9 mouse cellular contexts compared by ENCODE assay signal in the genomic region with DNA sequence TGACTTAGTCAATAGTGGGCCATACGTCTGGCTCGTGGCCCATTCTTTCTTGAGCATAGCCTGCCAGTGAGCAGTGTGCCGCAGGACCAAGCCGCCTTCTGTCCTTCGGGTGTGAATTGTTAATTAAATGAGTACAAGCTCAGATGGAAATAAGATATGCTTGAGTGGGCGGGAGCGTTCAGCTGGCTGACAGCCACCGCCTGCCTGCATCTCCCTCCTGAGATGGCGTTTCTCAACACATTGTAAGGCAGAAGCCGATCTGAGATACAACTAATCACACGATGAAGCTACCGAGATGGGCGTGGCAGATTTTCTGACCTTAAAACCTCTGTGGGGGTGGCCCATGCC. TPM values are rescaled to one million over a fixed set of nuclear protein-coding genes. Genes with fewer than 3 reads are reported as not detected.
DNase-seq lines count a peak whose midpoint lies in the region; ATAC-seq lines count a peak whose summit lies in the region.
"Had no signal": no experiment of that assay in that cellular context is flagged by ENCODE, and none has a peak within 500 bp of the region (broad histone marks: within the 10 kb centered on the region; RNA-seq: fewer than 3 reads in every experiment).

No protein-coding gene starts in this region.

- 0 out of 2 replicates have a peak, but pooled peaks cover 3% of the 10 kb centered on the region for H3K27me3 ChIP-seq in forebrain, embryonic 13.5 days
- no peaks in the 10 kb centered on the region for H3K27me3 ChIP-seq in kidney, embryonic 14.5 days (ENCODE audit: control insufficient read depth, insufficient read depth, low read length)

- peak; percentile 73 for DNase-seq in brain, adult 2 months (ENCODE audit: low read depth, low spot score)
- peak; percentile 49 to 72 for DNase-seq in left cerebral cortex, postnatal 36 days (ENCODE audit: low spot score in 2 of 2)
- DNase-seq in thymus, postnatal 25 days = no peak
- no peak for DNase-seq in heart, postnatal 25 days (ENCODE audit: low spot score)

- H3K4me1 ChIP-seq in forebrain, embryonic 13.5 days = peaks cover 14% of the 10 kb centered on the region
- 0 out of 2 replicates have a peak, but pooled peaks cover 5% of the 10 kb centered on the region for H3K4me1 ChIP-seq in kidney, embryonic 14.5 days (ENCODE audit: control insufficient read depth, insufficient read depth, low read length)

- WGBS in forebrain, embryonic 13.5 days = 25% methylated on average over 13 of the region's 13 CpGs
- WGBS in kidney, embryonic 14.5 days = 56% methylated on average over 13 of the region's 13 CpGs

- no peaks in the 10 kb centered on the region for H3K9me3 ChIP-seq in forebrain, embryonic 13.5 days (replicated peaks)
- H3K9me3 ChIP-seq in kidney, embryonic 14.5 days (ENCODE audit: control insufficient read depth, low read length) = no peaks in the 10 kb centered on the region

- H3K36me3 ChIP-seq in forebrain, embryonic 13.5 days (ENCODE audit: poor library complexity, severe bottlenecking) = no peaks in the 10 kb centered on the region
- H3K36me3 ChIP-seq in kidney, embryonic 14.5 days (ENCODE audit: control insufficient read depth, insufficient read depth, low read length) = no peaks in the 10 kb centered on the region

- peak overlapping the region; percentile 22; the same call in 1 of the 2 replicates for H3K27ac ChIP-seq in forebrain, embryonic 13.5 days
- H3K27ac ChIP-seq in kidney, embryonic 14.5 days (ENCODE audit: low read depth, low read length) = no peak overlapping the region

- H3K4me3 ChIP-seq in forebrain, embryonic 13.5 days = no peak overlapping the region
- no peak overlapping the region for H3K4me3 ChIP-seq in kidney, embryonic 14.5 days (ENCODE audit: low read length)
- H3K4me3 ChIP-seq: myocyte had no signal

- H3K4me2 ChIP-seq in forebrain, embryonic 13.5 days = peak overlapping the region; percentile 37
- H3K4me2 ChIP-seq in kidney, embryonic 14.5 days (replicated peaks; ENCODE audit: low read depth, low read length) = no peak overlapping the region

- ATAC-seq in forebrain, embryonic 13.5 days = peak; percentile 91
- ATAC-seq in kidney, embryonic 14.5 days (ENCODE audit: low FRiP score, low TSS enrichment) = peak; percentile 48; the same call in 1 of the 2 replicates
- no peak for ATAC-seq in activated CD4-positive, CD25-positive, alpha-beta regulatory T cell, adult 4 months
- no peak for ATAC-seq in erythroid progenitor cell, adult 5-6 weeks (replicated peaks; ENCODE audit: low FRiP score, poor library complexity, severe bottlenecking)

- H3K9ac ChIP-seq in forebrain, embryonic 13.5 days = no peak overlapping the region
- no peak overlapping the region for H3K9ac ChIP-seq in kidney, embryonic 14.5 days (ENCODE audit: low read depth, low read length)

- intact Hi-C loops in left cerebral cortex, postnatal 36 days (cut with DNase I) = no loop called here
- intact Hi-C loops in heart, postnatal 25 days (cut with DNase I) = no loop called here

RNA-seq across cellular contexts. Expression of a gene that starts 17.8 kb away (rescaled TPM):
- 4.3 and 4.7 TPM in 2 replicates for polyA plus RNA-seq in forebrain, embryonic 13.5 days (2015; fragmentation: Nextera tagmentation; extraction: Ambion mirVana)
- 21.8 and 28.9 TPM in 2 replicates for polyA plus RNA-seq in kidney, embryonic 14.5 days (2014; fragmentation: Nextera tagmentation; extraction: Ambion mirVana)
- total RNA-seq in left cerebral cortex, postnatal 36 days (2021) = 1 to 10 TPM; 7.5 to 8.1 TPM
- 10 to 100 TPM; 19.3 to 23.3 TPM for polyA plus RNA-seq in activated CD4-positive, CD25-positive, alpha-beta regulatory T cell, adult 4 months (2017; shearing (Covaris generic))
- total RNA-seq in erythroid progenitor cell, adult 5-6 weeks (2015; ENCODE audit: low replicate concordance) = 3.2 and 5.4 TPM in 2 replicates
- 1.9 and 9.6 TPM in 2 replicates for total RNA-seq in erythroid progenitor cell, adult 5-6 weeks (2017; ENCODE audit: low replicate concordance)
- 1 to 10 TPM; 3.9 to 4.5 TPM for total RNA-seq in heart, postnatal 25 days (2021)

Comparison
In these comparisons a context has a peak if more than half of its experiments do, and no peak if none do; other contexts are left out.
1. DNase-seq: peak in brain, adult 2 months (single experiment) and left cerebral cortex, postnatal 36 days (2 of 2); none in thymus, postnatal 25 days (single experiment) and heart, postnatal 25 days (single experiment).
2. ATAC-seq: peak in forebrain, embryonic 13.5 days (single experiment) and kidney, embryonic 14.5 days (single experiment); none in activated CD4-positive, CD25-positive, alpha-beta regulatory T cell, adult 4 months (single experiment) and erythroid progenitor cell, adult 5-6 weeks (single experiment).